ENCODE assay signal across 19 mouse cellular contexts in the genomic region with DNA sequence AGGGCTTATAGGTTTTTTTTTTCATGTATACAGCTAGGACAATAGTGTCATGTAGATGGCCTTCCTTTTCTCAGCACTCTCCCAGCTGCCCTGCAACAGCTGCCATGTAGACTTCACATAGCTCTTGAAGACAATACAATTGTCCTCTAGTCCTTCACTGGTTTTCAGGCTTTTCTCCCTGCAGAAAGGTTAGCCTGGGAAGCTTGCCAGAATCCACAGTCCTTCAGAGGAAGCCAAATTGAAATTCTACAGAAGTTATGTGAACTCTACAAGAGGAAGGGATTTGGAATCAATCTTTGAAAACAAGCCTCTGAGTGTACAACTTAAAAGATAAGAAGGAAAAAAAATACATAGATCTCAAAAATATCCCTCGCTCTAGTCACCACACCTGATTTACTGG. TPM values are rescaled to one million over a fixed set of nuclear protein-coding genes. Genes with fewer than 3 reads are reported as not detected.
DNase-seq lines count a peak whose midpoint lies in the region; ATAC-seq and TF ChIP-seq lines count a peak whose summit lies in the region.
"Had no signal": no experiment of that assay in that cellular context is flagged by ENCODE, and none has a peak within 500 bp of the region (broad histone marks: within the 10 kb centered on the region; RNA-seq: fewer than 3 reads in every experiment).

No protein-coding gene starts in this region.

- no peak overlapping the region for H3K27ac ChIP-seq in hindbrain, embryonic 15.5 days (replicated peaks)
- H3K27ac ChIP-seq in hindbrain, embryonic 12.5 days: no peak overlapping the region
- no peak overlapping the region for H3K27ac ChIP-seq in limb, embryonic 14.5 days (replicated peaks; ENCODE audit: low read depth, low read length)
- no peak overlapping the region for H3K27ac ChIP-seq in limb, embryonic 10.5 days
- H3K27ac ChIP-seq: embryonic facial prominence, embryonic 13.5 days; forebrain, embryonic 10.5 days; macrophage; midbrain, embryonic 13.5 days had no signal

- H3K36me3 ChIP-seq in hindbrain, embryonic 15.5 days: no peaks in the 10 kb centered on the region
- no peaks in the 10 kb centered on the region for H3K36me3 ChIP-seq in hindbrain, embryonic 12.5 days
- H3K36me3 ChIP-seq in limb, embryonic 14.5 days (ENCODE audit: control insufficient read depth, insufficient read depth, low read length): no peaks in the 10 kb centered on the region
- no peaks in the 10 kb centered on the region for H3K36me3 ChIP-seq in limb, embryonic 10.5 days
- H3K36me3 ChIP-seq: embryonic facial prominence, embryonic 13.5 days; forebrain, embryonic 10.5 days; heart, embryonic 12.5 days; midbrain, embryonic 13.5 days had no signal

- DNase-seq in adrenal gland, postnatal 10 days: peak; percentile 59
- no peak for DNase-seq in adrenal gland, adult 8-10 months
- peak; percentile 46 for DNase-seq in limb, embryonic 14.5 days (ENCODE audit: low spot score)
- no peak for DNase-seq in limb, embryonic 10.5 days (ENCODE audit: low spot score)
- peak; percentile 27 to 44 for DNase-seq in adrenal gland, postnatal 36 days
- DNase-seq in thymus, postnatal 0 days (ENCODE audit: low spot score): no peak
- DNase-seq: heart, postnatal 36 days; liver; lung, adult 18-20 months; right cerebral cortex, postnatal 14 days; thymus, adult 18-20 months had no signal

- ATAC-seq in hindbrain, embryonic 15.5 days (ENCODE audit: low FRiP score, low read depth): 0 out of 2 replicates have a peak, but pooled peaks have one; percentile 27
- ATAC-seq in hindbrain, embryonic 12.5 days (ENCODE audit: low FRiP score): no peak
- no peak for ATAC-seq in limb, embryonic 14.5 days (ENCODE audit: low FRiP score, low read depth)
- ATAC-seq: midbrain, embryonic 13.5 days had no signal

- no peak for TF ChIP-seq POLR2A in limb, embryonic 14.5 days (IDR thresholded peaks at IDR 0.05; ENCODE audit: borderline replicate concordance, extremely low read depth, insufficient read depth, insufficient read length)

- peaks cover 6% of the 10 kb centered on the region; the same call in 1 of the 2 replicates for H3K4me1 ChIP-seq in hindbrain, embryonic 15.5 days (replicated peaks)
- no peaks in the 10 kb centered on the region for H3K4me1 ChIP-seq in hindbrain, embryonic 12.5 days
- H3K4me1 ChIP-seq in limb, embryonic 14.5 days (ENCODE audit: control insufficient read depth, insufficient read depth, low read length): no peaks in the 10 kb centered on the region
- H3K4me1 ChIP-seq in limb, embryonic 10.5 days: peaks cover 4% of the 10 kb centered on the region; the same call in 1 of the 2 replicates
- H3K4me1 ChIP-seq: embryonic facial prominence, embryonic 13.5 days; forebrain, embryonic 10.5 days had no signal

- WGBS in hindbrain, embryonic 15.5 days: 84% methylated on average over 1 of the region's 1 CpGs
- WGBS in hindbrain, embryonic 12.5 days: 95% methylated on average over 1 of the region's 1 CpGs
- WGBS in limb, embryonic 14.5 days: 78% methylated on average over 1 of the region's 1 CpGs
- whole genome bisulfite sequencing in limb, embryonic 10.5 days: 96% methylated on average over 1 of the region's 1 CpGs

- no peak overlapping the region for H3K4me3 ChIP-seq in hindbrain, embryonic 15.5 days
- no peak overlapping the region for H3K4me3 ChIP-seq in hindbrain, embryonic 12.5 days
- H3K4me3 ChIP-seq in limb, embryonic 14.5 days (replicated peaks; ENCODE audit: low read length): no peak overlapping the region
- H3K4me3 ChIP-seq in limb, embryonic 10.5 days: no peak overlapping the region
- H3K4me3 ChIP-seq: embryonic facial prominence, embryonic 13.5 days; forebrain, embryonic 10.5 days; heart, embryonic 12.5 days; midbrain, embryonic 13.5 days had no signal

- H3K27me3 ChIP-seq in hindbrain, embryonic 15.5 days: no peaks in the 10 kb centered on the region
- H3K27me3 ChIP-seq in hindbrain, embryonic 12.5 days: no peaks in the 10 kb centered on the region
- no peaks in the 10 kb centered on the region for H3K27me3 ChIP-seq in limb, embryonic 14.5 days (ENCODE audit: control insufficient read depth, insufficient read depth, low read length)
- H3K27me3 ChIP-seq in limb, embryonic 10.5 days (ENCODE audit: low read depth, poor library complexity, severe bottlenecking): no peaks in the 10 kb centered on the region
- H3K27me3 ChIP-seq: CH12.LX; embryonic facial prominence, embryonic 13.5 days; midbrain, embryonic 13.5 days had no signal

- H3K4me2 ChIP-seq in hindbrain, embryonic 15.5 days: no peak overlapping the region
- no peak overlapping the region for H3K4me2 ChIP-seq in hindbrain, embryonic 12.5 days (replicated peaks)
- no peak overlapping the region for H3K4me2 ChIP-seq in limb, embryonic 14.5 days (replicated peaks; ENCODE audit: low read depth, low read length, severe bottlenecking)
- H3K4me2 ChIP-seq: embryonic facial prominence, embryonic 13.5 days; heart, embryonic 12.5 days; midbrain, embryonic 13.5 days had no signal

- no peak overlapping the region for H3K9ac ChIP-seq in hindbrain, embryonic 15.5 days
- H3K9ac ChIP-seq in hindbrain, embryonic 12.5 days: no peak overlapping the region
- H3K9ac ChIP-seq in limb, embryonic 14.5 days (ENCODE audit: low read depth, low read length, severe bottlenecking): no peak overlapping the region
- H3K9ac ChIP-seq: embryonic facial prominence, embryonic 13.5 days; heart, embryonic 12.5 days; midbrain, embryonic 13.5 days had no signal

- H3K9me3 ChIP-seq in hindbrain, embryonic 15.5 days: no peaks in the 10 kb centered on the region
- no peaks in the 10 kb centered on the region for H3K9me3 ChIP-seq in hindbrain, embryonic 12.5 days (replicated peaks)
- H3K9me3 ChIP-seq in limb, embryonic 14.5 days (ENCODE audit: control insufficient read depth, low read length): no peaks in the 10 kb centered on the region
- H3K9me3 ChIP-seq in limb, embryonic 10.5 days (replicated peaks): no peaks in the 10 kb centered on the region
- H3K9me3 ChIP-seq: embryonic facial prominence, embryonic 13.5 days; forebrain, embryonic 10.5 days; heart, embryonic 12.5 days; midbrain, embryonic 13.5 days had no signal

RNA-seq across cellular contexts. Expression of gene Cc2d2a, which starts 52.4 kb away (rescaled TPM):
- total RNA-seq in adrenal gland, postnatal 10 days (2021): 10 to 100 TPM; 16.2 to 21.2 TPM
- total RNA-seq in adrenal gland, adult 8-10 months (2022): 10 to 100 TPM; 14.3 to 31.6 (median 23.8) TPM
- 6.9 and 8.0 TPM in 2 replicates for polyA plus RNA-seq in hindbrain, embryonic 15.5 days (2015; fragmentation: Nextera tagmentation; extraction: Ambion mirVana)
- 10.1 and 10.9 TPM in 2 replicates for polyA plus RNA-seq in hindbrain, embryonic 12.5 days (2016; fragmentation: Nextera tagmentation; extraction: Ambion mirVana)
- 9.5 and 11.1 TPM in 2 replicates for polyA plus RNA-seq in limb, embryonic 14.5 days (2012; rRNA removed)
- polyA plus RNA-seq in limb, embryonic 14.5 days (2014; fragmentation: Nextera tagmentation; extraction: Ambion mirVana): 8.6 and 9.7 TPM in 2 replicates
- 8.1 and 8.7 TPM in 2 replicates for polyA plus RNA-seq in limb, embryonic 10.5 days (2016; fragmentation: Nextera tagmentation; extraction: Ambion mirVana)
- 10 to 100 TPM; 13.8 to 18.8 TPM for total RNA-seq in adrenal gland, postnatal 36 days (2021)
- 1.4 and 1.8 TPM in 2 replicates for polyA plus RNA-seq in thymus, postnatal 0 days (2015; fragmentation: Nextera tagmentation; extraction: Ambion mirVana)

Comparison
In these comparisons a context has a peak if more than half of its experiments do, and no peak if none do; other contexts are left out.
1. DNase-seq: peak in adrenal gland, postnatal 10 days (single experiment), limb, embryonic 14.5 days (single experiment) and adrenal gland, postnatal 36 days (2 of 2); none in adrenal gland, adult 8-10 months (single experiment), limb, embryonic 10.5 days (single experiment) and thymus, postnatal 0 days (single experiment).